Mouse (Mus musculus) limb, embryonic 15.5 days (tissue): ENCODE measurements at regions not wholly inside any gene's neighbourhood (a gene's known extent, or its start where the extent isn't known, plus 50 kb on each side); places are given as distances from the start of the nearest gene placed in this dataset.

Experiments used
- ATAC-seq: fragments of 200-750 bp; cut with Nextera tagmentation; 2 replicates; pipeline ENCODE4 v1.8.0; 2017; ENCODE audit warnings: low read depth, moderate TSS enrichment; ENCODE audit not compliant: insufficient number of reproducible peaks, low FRiP score, low TSS enrichment
- H3K27ac ChIP-seq: fragments of 300-500 bp; sonication (generic); 2 replicates; pipeline ENCODE4 v1.5.1; 2015; ENCODE audit warnings: moderate library complexity, mild to moderate bottlenecking, inconsistent platforms
- H3K27me3 ChIP-seq: fragments of 300-500 bp; sonication (generic); 2 replicates; pipeline ENCODE4 v1.6.1; 2015; ENCODE audit warnings: inconsistent platforms
- H3K36me3 ChIP-seq: fragments of 300-500 bp; sonication (generic); 2 replicates; pipeline ENCODE4 v1.6.1; 2015; ENCODE audit warnings: inconsistent platforms
- H3K4me1 ChIP-seq: fragments of 300-500 bp; sonication (generic); 2 replicates; pipeline ENCODE4 v1.6.1; 2015; ENCODE audit warnings: inconsistent platforms
- H3K4me2 ChIP-seq: fragments of 300-500 bp; sonication (generic); 2 replicates; pipeline ENCODE4 v1.6.1; 2015; ENCODE audit warnings: mild to moderate bottlenecking, inconsistent platforms
- H3K4me3 ChIP-seq: fragments of 300-500 bp; sonication (generic); 2 replicates; pipeline ENCODE4 v1.5.1; 2015; ENCODE audit warnings: mild to moderate bottlenecking, inconsistent platforms
- H3K9ac ChIP-seq: fragments of 300-500 bp; sonication (generic); 2 replicates; pipeline ENCODE4 v1.6.1; 2015; ENCODE audit warnings: inconsistent platforms
- H3K9me3 ChIP-seq: fragments of 300-500 bp; sonication (generic); 2 replicates; pipeline ENCODE4 v1.6.1; 2016; ENCODE audit warnings: inconsistent platforms
- WGBS: fragments of 180-500 bp; shearing (Covaris S2); methylation state at CpG from one replicate; pipeline ENCODE4 v1.1.7; 2015; 5-methylcytosine and 5-hydroxymethylcytosine counted together

- Histone ChIP-seq H3K4me1 (peaks cover 13% of the 10 kb centered on the region; the same call in 1 of the 2 replicates), H3K9me3 (no peaks in the 10 kb centered on the region), H3K36me3 (no peaks in the 10 kb centered on the region), H3K4me3 (no peak overlapping the region), H3K27ac (peak overlapping the region; percentile 73), H3K4me2 (no peak overlapping the region), H3K9ac (no peak overlapping the region), H3K27me3 (no peaks in the 10 kb centered on the region)
- WGBS, result 35% methylated on average over 14 of the region's 14 CpGs
- no peak for ATAC-seq
Observed at GRCm38 (mm10) chr4:150784491-150785451, 68.9 kb upstream of the Errfi1 start.

GRCm38 (mm10) chr4:150781304-150781703, 72.4 kb upstream of the Errfi1 start:
- H3K4me1 ChIP-seq, result peaks cover 34% of the 10 kb centered on the region
- WGBS, result 81% methylated on average over 3 of the region's 3 CpGs
- H3K4me3 ChIP-seq, result no peak overlapping the region
- no peaks in the 10 kb centered on the region for H3K9me3 ChIP-seq
- no peak for ATAC-seq
- H3K4me2 ChIP-seq, result no peak overlapping the region
- H3K36me3 ChIP-seq, result no peaks in the 10 kb centered on the region
- H3K9ac ChIP-seq, result no peak overlapping the region
- no peak overlapping the region for H3K27ac ChIP-seq
- H3K27me3 ChIP-seq, result no peaks in the 10 kb centered on the region

GRCm38 (mm10) chr4:150779340-150779739, 74.4 kb upstream of the Errfi1 start:
- Histone ChIP-seq H3K36me3 (no peaks in the 10 kb centered on the region), H3K27me3 (no peaks in the 10 kb centered on the region), H3K9ac (no peak overlapping the region), H3K4me1 (peaks cover 37% of the 10 kb centered on the region), H3K9me3 (0 out of 2 replicates have a peak, but pooled peaks cover 2% of the 10 kb centered on the region), H3K4me2 (no peak overlapping the region), H3K27ac (no peak overlapping the region), H3K4me3 (no peak overlapping the region)
- ATAC-seq, result no peak
- 59% methylated on average over 5 of the region's 5 CpGs for WGBS

- no peaks in the 10 kb centered on the region for H3K36me3 ChIP-seq
- no peaks in the 10 kb centered on the region for H3K27me3 ChIP-seq
- ATAC-seq, result no peak
- no peak overlapping the region for H3K27ac ChIP-seq
- peaks cover 35% of the 10 kb centered on the region for H3K4me1 ChIP-seq
- no peak overlapping the region for H3K4me3 ChIP-seq
- H3K9me3 ChIP-seq, result 0 out of 2 replicates have a peak, but pooled peaks cover 4% of the 10 kb centered on the region
- 49% methylated on average over 8 of the region's 8 CpGs for WGBS
- no peak overlapping the region for H3K9ac ChIP-seq
- no peak overlapping the region for H3K4me2 ChIP-seq
Observed at GRCm38 (mm10) chr4:150778683-150779082, 75.0 kb upstream of the Errfi1 start.

GRCm38 (mm10) chr4:150775695-150776521, 77.8 kb upstream of the Errfi1 start:
- Histone ChIP-seq H3K27me3 (no peaks in the 10 kb centered on the region), H3K4me2 (peak overlapping the region; percentile 19; the same call in 1 of the 2 replicates), H3K36me3 (no peaks in the 10 kb centered on the region), H3K9me3 (0 out of 2 replicates have a peak, but pooled peaks cover 4% of the 10 kb centered on the region), H3K4me3 (no peak overlapping the region), H3K4me1 (peaks cover 34% of the 10 kb centered on the region), H3K9ac (no peak overlapping the region), H3K27ac (peak overlapping the region; percentile 61)
- peak; percentile 35; the same call in 1 of the 2 replicates for ATAC-seq
- 36% methylated on average over 24 of the region's 24 CpGs for WGBS

GRCm38 (mm10) chr4:150775281-150775680, 78.4 kb upstream of the Errfi1 start:
- no peaks in the 10 kb centered on the region for H3K27me3 ChIP-seq
- no peak overlapping the region for H3K9ac ChIP-seq
- no peak overlapping the region; the same call in 1 of the 2 replicates for H3K4me2 ChIP-seq
- H3K4me1 ChIP-seq, result peaks cover 34% of the 10 kb centered on the region
- 65% methylated on average over 8 of the region's 8 CpGs for WGBS
- no peaks in the 10 kb centered on the region for H3K36me3 ChIP-seq
- H3K9me3 ChIP-seq, result 0 out of 2 replicates have a peak, but pooled peaks cover 4% of the 10 kb centered on the region
- H3K27ac ChIP-seq, result peak overlapping the region; percentile 61
- ATAC-seq, result no peak
- no peak overlapping the region for H3K4me3 ChIP-seq

GRCm38 (mm10) chr4:150774289-150774914, 79.3 kb upstream of the Errfi1 start:
- WGBS, result 84% methylated on average over 7 of the region's 7 CpGs
- H3K4me2 ChIP-seq, result no peak overlapping the region
- H3K27ac ChIP-seq, result no peak overlapping the region
- no peaks in the 10 kb centered on the region for H3K36me3 ChIP-seq
- H3K27me3 ChIP-seq, result no peaks in the 10 kb centered on the region
- no peak overlapping the region for H3K4me3 ChIP-seq
- 0 out of 2 replicates have a peak, but pooled peaks cover 4% of the 10 kb centered on the region for H3K9me3 ChIP-seq
- no peak for ATAC-seq
- H3K4me1 ChIP-seq, result peaks cover 34% of the 10 kb centered on the region
- H3K9ac ChIP-seq, result no peak overlapping the region

GRCm38 (mm10) chr4:150771922-150772651, 81.6 kb upstream of the Errfi1 start:
- no peak overlapping the region for H3K4me2 ChIP-seq
- no peak overlapping the region for H3K9ac ChIP-seq
- no peaks in the 10 kb centered on the region for H3K27me3 ChIP-seq
- H3K4me1 ChIP-seq, result peaks cover 25% of the 10 kb centered on the region
- no peak overlapping the region for H3K27ac ChIP-seq
- 0 out of 2 replicates have a peak, but pooled peaks cover 4% of the 10 kb centered on the region for H3K9me3 ChIP-seq
- H3K4me3 ChIP-seq, result no peak overlapping the region
- ATAC-seq, result no peak
- WGBS, result 75% methylated on average over 6 of the region's 6 CpGs
- H3K36me3 ChIP-seq, result no peaks in the 10 kb centered on the region

- Histone ChIP-seq H3K27ac (no peak overlapping the region), H3K4me3 (no peak overlapping the region), H3K4me1 (peaks cover 27% of the 10 kb centered on the region), H3K9me3 (0 out of 2 replicates have a peak, but pooled peaks cover 4% of the 10 kb centered on the region), H3K4me2 (no peak overlapping the region), H3K27me3 (no peaks in the 10 kb centered on the region), H3K36me3 (no peaks in the 10 kb centered on the region), H3K9ac (no peak overlapping the region)
- WGBS, result 57% methylated on average over 2 of the region's 2 CpGs
- ATAC-seq, result no peak
Observed at GRCm38 (mm10) chr4:150771469-150771868, 82.2 kb upstream of the Errfi1 start.

GRCm38 (mm10) chr4:150769043-150769442, 84.7 kb upstream of the Errfi1 start:
- Histone ChIP-seq H3K4me2 (no peak overlapping the region), H3K27me3 (no peaks in the 10 kb centered on the region), H3K9me3 (no peaks in the 10 kb centered on the region), H3K36me3 (no peaks in the 10 kb centered on the region), H3K27ac (no peak overlapping the region), H3K4me1 (peaks cover 12% of the 10 kb centered on the region; the same call in 1 of the 2 replicates), H3K4me3 (no peak overlapping the region), H3K9ac (no peak overlapping the region)
- peak; percentile 38; the same call in 1 of the 2 replicates for ATAC-seq
- WGBS, result 36% methylated on average over 7 of the region's 7 CpGs
